Mouse (Mus musculus): ENCODE measurements around the gene Fryl.

DNA sequence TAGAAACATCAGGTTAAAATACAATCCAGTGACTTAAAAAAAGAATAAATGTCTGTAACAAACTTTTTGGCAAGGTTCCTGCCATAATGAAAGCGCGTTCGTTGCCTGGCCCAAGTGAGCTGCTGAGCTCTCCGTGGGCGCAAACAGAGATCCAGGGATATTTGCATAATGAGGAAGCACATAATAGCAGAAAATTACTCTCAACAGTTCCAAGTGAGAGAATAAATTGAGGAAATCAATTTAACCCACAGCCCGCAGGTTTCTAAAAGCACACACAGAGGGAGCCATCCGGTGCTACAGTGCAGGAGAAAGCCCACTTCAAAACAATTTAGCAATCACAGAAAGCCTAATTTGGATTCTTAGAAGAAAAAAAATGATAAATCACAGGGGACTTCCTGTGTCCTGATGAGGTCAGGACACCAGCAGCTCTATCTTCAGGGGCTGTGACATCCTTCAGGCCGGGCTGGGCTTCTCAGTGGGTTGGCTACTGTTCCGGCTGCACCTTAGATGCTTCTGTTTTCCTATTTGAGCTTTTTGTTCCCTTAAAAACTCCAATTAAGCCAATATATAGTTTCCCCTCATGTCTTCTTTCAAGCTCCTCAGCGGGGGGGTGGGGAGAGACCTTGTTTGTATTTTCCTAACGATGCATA, 194.8 kb downstream of the Fryl start:
- TF ChIP-seq POLR2A (IDR thresholded peaks at IDR 0.05; ENCODE audit: control insufficient read depth, extremely low read depth, insufficient read depth, low read length, poor library complexity), result no peak
- no peak for TF ChIP-seq CTCF (IDR thresholded peaks at IDR 0.05; ENCODE audit: borderline replicate concordance, control insufficient read depth, extremely low read depth, insufficient read depth, low read length, poor library complexity)
